Mouse (Mus musculus) CH12.LX (cell line): Measurements from ENCODE around the gene Rab37.

Source experiments
- BHLHE40 ChIP-seq: IDR thresholded peaks from 2 replicates; pipeline ENCODE4 v1.6.1; 2011; ENCODE audit warnings: mild to moderate bottlenecking, low read depth, low read length, improper control_type of control experiment
- CHD1 ChIP-seq: IDR thresholded peaks from 2 replicates; pipeline ENCODE4 v1.6.1; 2012; ENCODE audit warnings: low read depth, low read length, improper control_type of control experiment, inconsistent platforms
- CTCF ChIP-seq, 2 experiments: IDR thresholded peaks in 1 of 2; conservative IDR thresholded peaks in 1 of 2; 2 replicates each; pipeline ENCODE4 v1.5.1; 2011 to 2012; ENCODE audit warnings: low read depth in 2 of 2, low read length in 2 of 2, improper control_type of control experiment in 1 of 2, inconsistent platforms in 1 of 2, mild to moderate bottlenecking in 1 of 2, moderate library complexity in 1 of 2
- EP300 ChIP-seq: IDR thresholded peaks from 2 replicates; pipeline ENCODE4 v1.6.1; 2011; ENCODE audit warnings: low read length, improper control_type of control experiment
- ETS1 ChIP-seq: conservative IDR thresholded peaks from 2 replicates; pipeline ENCODE4 v1.6.1; 2012; ENCODE audit warnings: low read depth, mild to moderate bottlenecking, inconsistent platforms, low read length, improper control_type of control experiment, moderate library complexity
- MYC ChIP-seq: IDR thresholded peaks from 2 replicates; pipeline ENCODE4 v1.6.1; 2011; ENCODE audit warnings: low read depth, mild to moderate bottlenecking, improper control_type of control experiment, low read length
- POLR2A ChIP-seq: IDR thresholded peaks from 2 replicates; pipeline ENCODE4 v1.6.1; 2011; ENCODE audit warnings: low read depth, mild to moderate bottlenecking, improper control_type of control experiment, low read length
- POLR2AphosphoS2 ChIP-seq: IDR thresholded peaks from 2 replicates; pipeline ENCODE4 v1.6.1; 2011; ENCODE audit warnings: low read depth, low read length, improper control_type of control experiment

DNA sequence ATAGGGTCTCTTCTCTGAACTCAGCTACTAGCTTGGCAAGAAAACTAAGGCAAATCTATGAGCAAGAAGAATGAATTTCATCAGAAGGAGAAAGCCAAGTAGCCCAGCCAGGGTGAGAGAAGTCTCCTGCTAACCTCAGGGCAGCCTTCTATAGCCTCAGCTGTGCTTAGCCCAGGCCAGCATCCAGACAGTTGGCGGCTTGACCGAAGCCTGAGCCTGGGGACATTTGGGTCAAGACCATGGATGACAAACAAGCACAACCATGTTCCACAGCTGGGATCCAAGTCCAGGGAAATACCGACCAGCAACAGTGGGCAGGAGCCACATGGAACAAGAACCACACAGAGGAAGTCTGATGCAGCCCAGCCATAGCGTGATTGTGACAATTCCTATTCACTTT is 56.6 kb downstream of the Rab37 start:
- TF ChIP-seq CTCF (conservative IDR thresholded peaks at IDR 0.05 in 1 of 2, IDR thresholded peaks at IDR 0.05 in 1 of 2; ENCODE audit: low read depth in 2 of 2, low read length in 2 of 2) (no peak), POLR2A (no peak), CHD1 (no peak), POLR2AphosphoS2 (no peak), ETS1 (no peak), EP300 (no peak), BHLHE40 (no peak), MYC (no peak)
